Mouse (Mus musculus) lung, postnatal 36 days (tissue): ENCODE data around the gene Lhx9.

Experiments
- DNase-seq: peaks from one replicate; pipeline ENCODE4 v3.0.0; 2022; ENCODE audit warnings: mixed read lengths

Gene Lhx9

GRCm38 (mm10) chr1:138848511-138849109 is at the start of gene Lhx9:
TSS of gene Lhx9 (minus strand) at chr1:138848577.
- no peak for DNase-seq

DNA sequence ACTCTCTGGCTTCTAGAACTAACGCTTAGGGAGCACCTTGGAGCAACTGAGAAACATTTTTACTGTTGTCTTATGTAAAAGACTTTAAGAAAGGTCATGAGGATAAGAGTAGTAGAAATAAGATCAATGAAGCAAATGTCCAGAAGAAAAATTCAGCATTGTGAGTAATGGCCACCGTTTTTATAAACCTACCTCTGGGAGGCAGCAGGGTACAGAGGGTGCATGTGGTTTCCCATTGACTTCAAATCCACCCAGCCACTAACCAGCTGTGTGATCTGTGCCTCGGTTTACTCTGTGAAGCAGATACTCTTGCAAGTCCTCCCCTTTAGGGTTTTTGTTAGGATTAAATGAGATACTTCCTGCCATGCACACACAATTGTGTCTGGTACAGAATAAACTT is 47.7 kb upstream of the Lhx9 start:
- DNase-seq: no peak

- no peak for DNase-seq
Measured at GRCm38 (mm10) chr1:138877470-138878254, 29.3 kb upstream of the Lhx9 start.

- DNase-seq: no peak
Measured at GRCm38 (mm10) chr1:138876371-138877045, 28.1 kb upstream of the Lhx9 start.

- DNase-seq: peak; percentile 72
Measured at GRCm38 (mm10) chr1:138856101-138856950, 7.9 kb upstream of the Lhx9 start, which contains the start of gene 2310009B15Rik. TSS of gene 2310009B15Rik (minus strand) at chr1:138856852.

DNA sequence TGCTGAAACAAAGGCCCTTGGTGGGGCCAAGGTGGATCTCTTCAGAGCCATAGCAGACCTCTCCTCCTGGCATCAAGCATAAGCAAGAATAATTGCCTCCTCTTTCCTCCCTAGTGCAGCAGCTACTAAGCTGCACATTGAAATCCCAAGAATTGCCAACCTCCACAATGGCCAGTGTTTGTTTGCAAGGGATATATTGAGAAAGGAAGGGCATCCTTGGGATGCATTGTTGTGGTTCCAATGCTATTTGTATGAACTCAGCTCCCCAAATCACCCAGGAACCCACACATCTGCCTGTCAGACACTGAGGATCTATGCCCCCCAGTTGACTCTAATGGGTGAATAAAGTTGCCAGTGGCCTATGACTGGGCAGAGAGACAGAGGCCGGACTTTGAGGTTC is 2.4 kb upstream of the Lhx9 start:
- DNase-seq: no peak

DNA sequence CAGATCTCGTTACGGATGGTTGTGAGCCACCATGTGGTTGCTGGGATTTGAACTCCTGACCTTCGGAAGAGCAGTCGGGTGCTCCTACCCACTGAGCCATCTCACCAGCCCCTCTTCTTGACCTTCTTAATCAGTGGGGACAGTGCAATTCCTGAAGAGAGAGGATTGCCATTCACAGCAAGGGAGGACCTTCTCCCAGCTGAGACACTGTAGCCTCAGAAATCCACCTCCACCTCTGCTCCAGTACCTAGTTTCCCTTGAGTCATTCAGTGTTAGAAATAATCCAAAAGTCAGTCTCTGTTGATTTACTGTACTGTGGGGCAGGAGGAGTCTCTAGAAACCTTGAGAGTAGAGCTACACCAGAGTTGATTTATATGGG is 1.8 kb upstream of the Lhx9 start:
- DNase-seq: no peak

- no peak for DNase-seq
Measured at GRCm38 (mm10) chr1:138849531-138850160, 1.3 kb upstream of the Lhx9 start.

GRCm38 (mm10) chr1:138848026-138848425 is 351 bp downstream of the Lhx9 start:
- no peak for DNase-seq

DNA sequence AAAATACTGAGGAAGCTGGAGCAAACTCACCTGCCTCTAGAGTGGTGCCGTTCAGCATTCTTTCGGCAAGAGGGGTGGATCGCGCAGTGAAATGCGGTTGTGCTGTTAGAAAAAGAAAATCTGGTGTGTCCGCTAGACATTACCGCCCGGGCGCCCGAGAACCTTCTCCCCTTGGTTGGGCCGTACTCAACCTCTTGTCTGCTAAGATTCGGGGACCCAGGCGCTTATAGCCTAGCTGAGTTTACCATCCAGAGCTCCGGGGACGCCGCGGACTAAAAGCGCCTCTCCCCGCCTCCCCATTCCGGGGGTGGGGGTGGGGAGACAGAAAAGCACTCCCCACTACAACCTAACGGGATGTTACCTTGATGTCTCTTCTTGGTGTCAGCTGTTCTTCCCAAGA is 1.2 kb downstream of the Lhx9 start:
- no peak for DNase-seq

- DNase-seq: no peak
Measured at GRCm38 (mm10) chr1:138846581-138846980, 1.8 kb downstream of the Lhx9 start.

DNA sequence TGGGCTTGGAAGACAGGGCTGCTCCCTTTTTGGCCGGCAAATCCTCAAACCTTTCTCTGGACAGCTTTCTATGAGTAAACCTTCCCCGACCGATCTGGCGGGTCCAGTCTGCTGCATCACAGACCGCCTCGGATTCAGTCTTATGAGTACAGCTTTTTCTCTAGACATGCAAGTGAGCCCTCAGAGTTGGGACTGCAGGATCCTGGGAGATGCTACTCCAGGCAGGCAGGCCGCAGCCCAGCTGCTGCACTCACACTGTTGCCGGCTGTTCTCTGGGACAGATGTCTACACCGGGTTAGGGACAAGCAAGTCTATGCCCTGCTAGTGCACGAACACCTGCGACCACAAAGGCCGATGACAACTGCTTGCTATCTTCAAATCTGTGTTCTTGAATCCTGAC is 2.2 kb downstream of the Lhx9 start:
- no peak for DNase-seq

DNA sequence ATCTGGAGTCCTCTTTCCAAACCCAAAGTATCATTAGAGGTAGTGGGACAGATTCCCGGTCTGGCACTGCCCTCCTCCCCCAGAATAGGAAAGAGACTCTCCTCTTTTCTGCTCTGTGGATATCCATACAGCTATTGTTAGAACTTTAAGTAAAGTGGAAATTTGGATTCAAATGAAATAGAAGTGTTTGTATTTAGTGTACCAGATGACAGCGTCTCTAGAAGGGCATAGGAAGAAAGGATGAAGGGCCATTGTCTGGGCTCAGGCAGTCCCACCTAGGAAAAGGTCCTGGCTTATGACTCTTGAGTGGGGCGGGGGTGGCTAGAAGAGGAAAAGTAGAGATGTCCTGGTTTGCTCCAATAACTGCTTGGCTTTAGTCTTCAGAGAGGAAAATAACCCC is 2.9 kb downstream of the Lhx9 start:
- DNase-seq: no peak

DNA sequence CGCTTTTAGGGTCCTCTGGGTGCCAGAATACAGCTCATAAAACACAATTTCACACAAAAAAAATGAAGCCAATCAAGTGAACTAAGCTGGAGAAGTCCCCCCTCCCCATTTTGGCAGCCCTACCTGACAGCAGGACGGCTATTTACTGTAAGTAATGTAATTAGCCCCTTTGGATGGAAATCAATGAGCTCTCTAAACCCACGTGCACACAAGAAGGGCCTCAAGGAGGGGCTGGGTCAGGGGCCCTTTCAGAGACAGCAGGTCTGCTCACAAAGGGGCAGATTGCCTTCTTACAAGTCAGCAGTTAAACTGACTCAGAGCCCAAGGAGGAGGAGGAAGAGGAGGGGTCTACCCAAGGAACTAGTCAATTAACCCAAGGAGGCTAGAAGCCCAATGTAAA is 4.2 kb downstream of the Lhx9 start:
- DNase-seq: no peak

DNA sequence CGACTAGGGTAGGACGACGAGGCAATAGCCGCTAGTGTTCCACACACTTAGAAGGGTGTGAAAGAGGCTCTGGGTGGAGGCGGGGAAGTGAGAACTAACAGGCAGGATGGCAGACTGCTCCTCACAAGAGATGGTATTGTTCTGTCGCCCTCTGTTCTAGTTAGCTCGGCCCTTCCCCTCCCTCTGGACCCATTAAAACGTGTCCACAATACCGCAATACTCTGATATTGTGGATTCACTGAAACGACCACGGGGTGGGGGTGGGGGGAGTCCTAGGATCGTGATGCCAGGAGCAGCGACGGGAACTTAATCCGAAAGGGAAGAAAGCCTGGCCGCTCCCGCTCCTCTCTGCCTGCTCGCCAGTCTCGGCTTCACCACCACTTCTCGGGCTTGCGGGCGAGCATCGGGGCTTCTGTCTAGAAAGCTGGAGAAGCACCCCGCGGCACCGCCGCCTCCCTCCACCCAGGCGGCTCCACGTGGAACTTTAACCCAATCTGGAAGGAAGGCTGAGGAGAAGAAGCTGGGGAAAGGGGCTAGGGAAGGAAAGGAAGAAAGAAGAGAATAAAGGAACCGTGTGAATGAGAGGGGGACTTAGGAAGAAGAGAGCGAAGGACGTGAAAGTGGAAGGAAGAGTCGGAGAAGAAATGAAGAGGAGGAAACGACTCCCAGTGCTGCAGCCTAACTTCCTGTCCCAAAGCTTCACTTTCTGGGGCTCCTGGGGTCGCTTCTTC is 4.9 kb downstream of the Lhx9 start:
- no peak for DNase-seq

GRCm38 (mm10) chr1:138842756-138843155 is 5.6 kb downstream of the Lhx9 start:
- DNase-seq: no peak

DNA sequence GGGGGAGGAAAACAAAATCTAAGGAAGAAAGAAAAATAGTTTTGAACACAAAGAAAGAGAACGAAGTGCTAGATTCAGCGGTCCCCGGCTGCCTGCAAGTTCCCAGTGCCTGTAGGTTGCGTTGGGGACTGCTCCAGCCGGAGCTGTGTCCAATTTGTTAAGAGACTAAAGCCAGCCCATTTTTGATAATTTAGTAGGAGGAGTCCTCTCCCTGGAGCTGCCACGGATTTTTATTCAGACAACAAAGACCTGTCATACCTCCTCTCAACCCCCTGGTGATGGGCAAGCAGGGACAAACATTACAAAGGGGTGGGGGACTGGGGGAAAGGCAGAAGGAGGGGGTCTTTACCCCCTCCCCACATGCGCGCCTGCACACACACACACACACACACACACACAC is 6.1 kb downstream of the Lhx9 start:
- DNase-seq: no peak

DNA sequence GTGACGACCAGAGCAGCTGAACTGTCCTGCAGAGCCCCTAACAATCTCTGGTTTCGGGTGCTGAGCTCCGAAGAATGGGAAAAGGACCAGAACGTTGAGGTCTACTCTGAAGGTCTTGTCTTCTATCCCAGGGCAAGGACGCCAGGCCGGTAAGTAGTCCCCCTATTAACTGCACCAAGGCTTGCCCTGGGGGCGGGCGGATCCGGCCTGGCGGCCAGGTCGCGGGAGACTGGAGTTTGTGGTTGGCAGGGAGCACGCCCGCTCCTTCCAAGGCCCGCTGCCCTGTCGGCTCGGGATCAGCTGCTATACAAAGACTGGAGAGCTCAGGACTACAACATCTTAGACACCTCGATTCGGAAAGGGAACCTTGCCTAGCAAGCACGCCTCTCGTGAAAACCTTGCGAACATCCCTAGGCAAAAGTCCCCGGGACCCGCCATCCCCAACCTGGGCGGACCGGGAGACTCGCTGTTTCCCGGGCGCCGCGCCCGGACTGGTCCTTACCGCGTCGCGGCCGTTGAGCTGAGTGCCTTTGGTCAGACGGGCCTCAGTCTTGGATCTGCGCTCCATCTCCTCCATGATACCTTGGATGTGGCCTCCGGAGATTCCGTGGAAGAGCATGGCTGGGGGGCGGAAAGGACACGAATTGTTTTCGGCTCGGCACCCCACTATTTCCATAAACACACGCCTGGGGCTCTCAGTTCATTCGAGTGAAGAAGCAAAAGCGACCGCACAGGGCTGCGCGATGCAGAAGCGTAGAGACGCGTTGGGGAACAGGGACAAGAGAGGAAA is 6.9 kb downstream of the Lhx9 start:
- no peak for DNase-seq

GRCm38 (mm10) chr1:138840440-138841305 is 7.7 kb downstream of the Lhx9 start:
- no peak for DNase-seq

DNA sequence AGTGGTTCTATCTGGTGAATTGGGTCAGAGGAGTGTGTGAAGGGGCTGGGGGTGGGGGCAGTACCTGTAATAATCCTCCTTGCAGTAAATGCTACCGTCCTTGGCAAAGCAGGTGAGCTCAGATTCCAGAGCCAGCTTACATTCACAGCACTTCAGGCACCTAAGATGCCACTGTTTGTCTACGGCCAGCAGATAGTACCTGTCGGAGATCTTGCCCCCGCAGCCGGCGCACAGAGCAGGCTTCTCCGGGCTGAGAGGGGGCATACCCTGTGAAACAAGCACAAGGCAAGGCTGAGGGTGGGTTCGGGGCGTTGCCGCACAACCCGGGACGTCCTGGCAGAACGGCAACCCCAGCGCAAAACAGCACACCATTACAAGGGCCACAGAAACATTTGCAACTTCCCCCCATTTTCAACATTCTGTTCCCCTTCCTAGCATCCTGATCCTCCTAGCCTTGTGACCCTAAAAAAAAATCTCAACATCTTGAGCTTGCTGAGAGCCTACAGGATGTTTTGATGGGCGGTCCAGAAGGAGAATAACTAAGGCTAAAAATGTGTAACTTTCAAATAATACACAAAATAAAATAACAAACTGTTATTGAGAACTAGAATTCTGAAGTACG is 8.5 kb downstream of the Lhx9 start:
- no peak for DNase-seq
